21 mouse cellular contexts compared by ENCODE assay signal in the genomic region with DNA sequence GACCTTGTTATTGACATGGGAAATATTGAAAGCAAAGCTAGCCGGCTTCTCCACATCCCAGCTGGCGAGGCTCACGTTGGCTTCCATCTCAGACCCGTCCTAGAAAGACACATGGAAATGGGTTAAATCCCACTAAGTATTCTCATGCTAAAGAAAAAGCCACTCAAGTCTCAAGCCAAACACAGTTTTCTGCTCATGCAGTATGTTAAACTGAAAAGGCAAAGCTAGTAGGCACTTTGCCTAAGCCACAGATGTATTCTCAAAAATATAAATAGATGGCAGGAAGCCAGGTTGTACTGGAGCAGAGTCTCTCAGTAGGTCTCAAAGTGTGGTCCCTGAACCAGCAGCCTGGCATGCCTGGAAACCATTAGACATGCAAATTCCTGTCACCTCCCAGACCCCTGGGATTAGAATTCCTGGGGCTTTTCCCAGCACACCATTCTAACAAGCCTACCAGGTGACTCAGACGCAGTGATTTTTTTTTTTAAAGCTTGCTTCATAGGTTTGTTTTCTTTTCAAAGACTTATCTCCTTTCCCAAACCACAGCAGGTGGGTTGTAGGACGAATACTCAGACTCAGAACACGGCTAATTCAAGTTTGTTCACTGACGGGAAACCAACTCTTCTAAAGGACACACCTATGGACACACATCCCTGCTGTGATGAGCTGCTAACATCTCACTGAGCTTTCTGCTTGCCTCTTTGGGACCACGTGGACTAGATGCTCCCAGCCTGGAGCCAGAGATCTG. TPM values are rescaled to one million over a fixed set of nuclear protein-coding genes. Genes with fewer than 3 reads are reported as not detected.
DNase-seq lines count a peak whose midpoint lies in the region; ATAC-seq and TF ChIP-seq lines count a peak whose summit lies in the region.
"Had no signal": no experiment of that assay in that cellular context is flagged by ENCODE, and none has a peak within 500 bp of the region (broad histone marks: within the 10 kb centered on the region; RNA-seq: fewer than 3 reads in every experiment).

No protein-coding gene starts in this region.

- H3K4me1 ChIP-seq in forebrain, postnatal 0 days (ENCODE audit: insufficient read depth) = no peaks in the 10 kb centered on the region
- no peaks in the 10 kb centered on the region for H3K4me1 ChIP-seq in forebrain, embryonic 10.5 days
- peaks cover 14% of the 10 kb centered on the region for H3K4me1 ChIP-seq in embryonic fibroblast, embryonic 13.5 days (ENCODE audit: control insufficient read depth, insufficient read depth, low read length)
- no peaks in the 10 kb centered on the region for H3K4me1 ChIP-seq in hindbrain, embryonic 13.5 days (replicated peaks)
- H3K4me1 ChIP-seq: midbrain, embryonic 12.5 days; neural tube, embryonic 12.5 days had no signal

- 46% methylated on average over 9 of the region's 9 CpGs for WGBS in forebrain, postnatal 0 days
- 63% methylated on average over 9 of the region's 9 CpGs for WGBS in forebrain, embryonic 10.5 days
- WGBS in hindbrain, embryonic 13.5 days = 62% methylated on average over 9 of the region's 9 CpGs

- DNase-seq in forebrain, postnatal 0 days = peak; percentile 4
- DNase-seq in forebrain, embryonic 10.5 days (ENCODE audit: extremely low spot score, low spot score) = no peak
- DNase-seq in 3T3-L1 (ENCODE audit: low read depth, low spot score) (peak; percentile 96), Patski (ENCODE audit: low read depth, low spot score) (peak; percentile 97)
- no peak for DNase-seq in lung, postnatal 14 days
- DNase-seq: adrenal gland, adult 2 months; cerebellum, adult 11 months; cerebellum, postnatal 10 days; gastrocnemius, postnatal 14 days; heart, adult 2 months; heart, postnatal 4 days; kidney, adult 11 months; thymus, postnatal 14 days had no signal

- TF ChIP-seq POLR2A in embryonic fibroblast, embryonic 13.5 days (IDR thresholded peaks at IDR 0.05; ENCODE audit: low read depth, low read length) = no peak; the same call in 1 of the 2 replicates

- POLR2A ChIA-PET in Patski (lab: Charles Lee) = no interaction called here

- in situ Hi-C loops in Patski (cut with MboI; ENCODE audit: low pct_unique_long_range_greater_than_20kb) = no loop called here

- H3K9ac ChIP-seq in forebrain, postnatal 0 days = no peak overlapping the region
- no peak overlapping the region for H3K9ac ChIP-seq in hindbrain, embryonic 13.5 days
- H3K9ac ChIP-seq: limb, embryonic 13.5 days; liver, embryonic 14.5 days; lung, embryonic 15.5 days; midbrain, embryonic 12.5 days; neural tube, embryonic 12.5 days had no signal

- TF ChIP-seq CTCF in forebrain, postnatal 0 days (IDR thresholded peaks at IDR 0.05; ENCODE audit: low read depth) = no peak
- TF ChIP-seq CTCF in Patski (IDR thresholded peaks at IDR 0.05) = no peak
- TF ChIP-seq CTCF in embryonic fibroblast, embryonic 13.5 days (IDR thresholded peaks at IDR 0.05; ENCODE audit: borderline replicate concordance, insufficient read depth, low read length) = no peak

- no peak for ATAC-seq in forebrain, postnatal 0 days
- peak; percentile 87 for ATAC-seq in Patski
- no peak for ATAC-seq in hindbrain, embryonic 13.5 days (ENCODE audit: low FRiP score)

- H3K4me2 ChIP-seq in forebrain, postnatal 0 days (ENCODE audit: low read depth) = no peak overlapping the region
- H3K4me2 ChIP-seq in hindbrain, embryonic 13.5 days = no peak overlapping the region
- H3K4me2 ChIP-seq: limb, embryonic 13.5 days; lung, embryonic 15.5 days; midbrain, embryonic 12.5 days; neural tube, embryonic 12.5 days had no signal

- CTCF ChIA-PET in Patski (lab: Charles Lee) = interaction anchor here (1.1 kb wide), 1 partner anchor 43 kb away, joined by 3 read pairs; no protein-coding TSS in a partner anchor

- no peaks in the 10 kb centered on the region for H3K9me3 ChIP-seq in forebrain, postnatal 0 days (ENCODE audit: low read length)
- H3K9me3 ChIP-seq in forebrain, embryonic 10.5 days = no peaks in the 10 kb centered on the region
- no peaks in the 10 kb centered on the region for H3K9me3 ChIP-seq in hindbrain, embryonic 13.5 days
- H3K9me3 ChIP-seq: limb, embryonic 13.5 days; lung, embryonic 15.5 days; midbrain, embryonic 12.5 days; neural tube, embryonic 12.5 days had no signal

- H3K4me3 ChIP-seq in forebrain, postnatal 0 days (ENCODE audit: low read depth, low read length) = no peak overlapping the region
- H3K4me3 ChIP-seq in forebrain, embryonic 10.5 days = no peak overlapping the region
- no peak overlapping the region for H3K4me3 ChIP-seq in embryonic fibroblast, embryonic 13.5 days (ENCODE audit: insufficient read depth, low read length)
- no peak overlapping the region for H3K4me3 ChIP-seq in hindbrain, embryonic 13.5 days
- H3K4me3 ChIP-seq: heart, adult 2 months; limb, embryonic 13.5 days; lung, embryonic 15.5 days; midbrain, embryonic 12.5 days; neural tube, embryonic 12.5 days had no signal

- no peaks in the 10 kb centered on the region for H3K27me3 ChIP-seq in forebrain, postnatal 0 days (ENCODE audit: insufficient read depth, low read length)
- H3K27me3 ChIP-seq in forebrain, embryonic 10.5 days (ENCODE audit: poor library complexity, severe bottlenecking) = no peaks in the 10 kb centered on the region
- no peaks in the 10 kb centered on the region for H3K27me3 ChIP-seq in Patski
- no peaks in the 10 kb centered on the region for H3K27me3 ChIP-seq in hindbrain, embryonic 13.5 days
- H3K27me3 ChIP-seq: limb, embryonic 13.5 days; lung, embryonic 15.5 days; midbrain, embryonic 12.5 days; neural tube, embryonic 12.5 days had no signal

- H3K27ac ChIP-seq in forebrain, postnatal 0 days (ENCODE audit: low read depth, low read length) = no peak overlapping the region
- no peak overlapping the region for H3K27ac ChIP-seq in forebrain, embryonic 10.5 days
- H3K27ac ChIP-seq in embryonic fibroblast, embryonic 13.5 days (ENCODE audit: insufficient read depth, low read length) = peak overlapping the region; percentile 97
- no peak overlapping the region for H3K27ac ChIP-seq in hindbrain, embryonic 13.5 days
- H3K27ac ChIP-seq: heart, adult 2 months; limb, embryonic 13.5 days; liver, embryonic 14.5 days; lung, embryonic 15.5 days; macrophage; midbrain, embryonic 12.5 days; neural tube, embryonic 12.5 days had no signal

- H3K36me3 ChIP-seq in forebrain, postnatal 0 days (ENCODE audit: insufficient read depth) = peaks cover 21% of the 10 kb centered on the region
- H3K36me3 ChIP-seq in forebrain, embryonic 10.5 days (replicated peaks) = peaks cover 48% of the 10 kb centered on the region
- peaks cover 17% of the 10 kb centered on the region for H3K36me3 ChIP-seq in hindbrain, embryonic 13.5 days

RNA-seq across cellular contexts. Expression of a gene that starts 55.1 kb away (rescaled TPM):
- total RNA-seq in forebrain, postnatal 0 days (2014; rRNA removed) = 48.6 and 50.3 TPM in 2 replicates
- polyA plus RNA-seq in forebrain, postnatal 0 days (2015; fragmentation: Nextera tagmentation; extraction: Ambion mirVana) = 89.8 and 96.3 TPM in 2 replicates
- 322 and 337 TPM in 2 replicates for polyA plus RNA-seq in forebrain, embryonic 10.5 days (2016; fragmentation: Nextera tagmentation; extraction: Ambion mirVana)
- polyA plus RNA-seq in Patski (2021) = 114 TPM
- 58.6 and 66.6 TPM in 2 replicates for polyA plus RNA-seq in embryonic fibroblast, embryonic 13.5 days (2011; ENCODE audit: insufficient read length, low read depth, missing spikeins)
- polyA plus RNA-seq in hindbrain, embryonic 13.5 days (2015; fragmentation: Nextera tagmentation; extraction: Ambion mirVana) = 75.4 and 80.9 TPM in 2 replicates

Comparison
In these comparisons a context has a peak if more than half of its experiments do, and no peak if none do; other contexts are left out.
1. DNase-seq: peak in forebrain, postnatal 0 days (single experiment), 3T3-L1 (single experiment) and Patski (single experiment); none in forebrain, embryonic 10.5 days (single experiment) and lung, postnatal 14 days (single experiment).